Mouse (Mus musculus) naive thymus-derived CD4-positive, alpha-beta T cell, adult 5 months (primary cell): ENCODE results near the gene Relch. TPM values are rescaled to one million over a fixed set of nuclear protein-coding genes. Genes with fewer than 3 reads are reported as not detected.

Experiments
- polyA plus RNA-seq: library from polyadenylated mRNA; unstranded; fragments of 100-300 nt; shearing (Covaris generic); gene quantifications from one replicate; pipeline ENCODE4 v1.2.1, GENCODE M21; 2017

Gene Relch
- polyA plus RNA-seq, result 53.5 TPM

GRCm38 (mm10) chr1:105663171-105663961, at the start of gene Relch, which contains the start of gene Pign:
Relch (plus strand) TSS chr1:105663861.
Pign (minus strand) TSS chr1:105663677.

GRCm38 (mm10) chr1:105780457-105781364, 117.0 kb downstream of the Relch start, which contains the start of gene Tnfrsf11a:
Tnfrsf11a (plus strand) TSS chr1:105780718.

Other genes starting within 250 kb of the Relch start
- 25.8 TPM for gene Pign, start 184 bp upstream of the Relch start, polyA plus RNA-seq
- not detected for gene Tnfrsf11a, start 116.9 kb downstream of the Relch start, polyA plus RNA-seq